Mouse (Mus musculus) adrenal gland, adult 18-20 months (tissue): ENCODE results near the gene D630045J12Rik. TPM values are rescaled to one million over a fixed set of nuclear protein-coding genes. Genes with fewer than 3 reads are reported as not detected.

Experiments
- DNase-seq, 2 experiments: peaks; one replicate each; pipeline ENCODE4 v3.0.0; 2021 to 2022; ENCODE audit warnings: low spot score in 2 of 2
- total RNA-seq, 2 experiments: library from RNA; stranded (reverse); gene quantifications; 1 replicate in 1 of 2; 2 replicates in 1 of 2; pipeline ENCODE4 v1.2.3; 2021

Gene D630045J12Rik
- total RNA-seq, 2 experiments from 2014 or later: 2.6 to 3.1 TPM

DNA sequence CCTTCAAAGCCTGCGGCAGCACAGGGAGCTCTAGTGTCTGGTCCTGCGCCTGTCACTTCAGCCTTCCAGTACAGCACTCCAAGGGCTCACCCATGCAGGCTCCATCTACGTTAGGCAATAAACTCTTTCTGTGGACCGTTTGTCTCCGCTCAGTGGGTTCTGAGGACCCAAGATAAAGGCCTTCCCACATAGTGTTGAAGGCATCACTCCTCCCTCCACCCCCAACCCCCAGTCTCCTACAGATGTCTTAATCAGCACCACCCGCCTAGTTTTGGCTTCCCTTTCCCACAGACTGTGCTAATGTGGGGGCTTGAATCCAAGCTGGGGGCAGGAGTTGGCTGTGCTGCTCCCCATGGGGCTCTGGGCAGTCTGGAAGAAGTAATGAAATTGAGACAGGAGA, 150.0 kb downstream of the D630045J12Rik start:
- DNase-seq: no peak

DNA sequence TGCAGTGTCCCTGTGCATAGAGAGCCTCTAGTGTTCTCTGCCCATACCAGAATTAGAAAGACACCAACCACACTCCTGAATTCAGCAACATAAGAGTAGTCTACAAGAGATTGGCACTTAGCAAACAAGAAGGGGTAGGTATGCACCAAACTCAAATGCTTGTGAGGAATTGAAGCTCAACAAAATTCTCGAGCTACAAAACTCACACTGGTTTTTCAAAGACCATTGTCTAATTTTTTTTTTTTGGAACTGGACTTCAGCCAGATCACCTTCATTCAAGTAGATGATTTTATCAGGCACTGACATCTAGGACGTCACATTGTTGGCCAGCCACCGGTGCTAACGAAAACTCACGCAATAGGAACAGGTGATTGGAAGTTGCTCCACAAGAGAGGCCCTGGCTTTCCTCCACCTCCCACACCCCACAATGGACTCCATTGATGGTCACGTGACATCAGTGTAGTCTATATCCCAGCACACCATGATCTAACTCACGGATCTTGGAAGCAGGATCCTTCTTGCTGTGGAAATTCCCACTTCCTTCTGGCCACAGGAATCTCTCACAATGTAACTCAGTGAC, 151.5 kb downstream of the D630045J12Rik start:
- no peak for DNase-seq

DNA sequence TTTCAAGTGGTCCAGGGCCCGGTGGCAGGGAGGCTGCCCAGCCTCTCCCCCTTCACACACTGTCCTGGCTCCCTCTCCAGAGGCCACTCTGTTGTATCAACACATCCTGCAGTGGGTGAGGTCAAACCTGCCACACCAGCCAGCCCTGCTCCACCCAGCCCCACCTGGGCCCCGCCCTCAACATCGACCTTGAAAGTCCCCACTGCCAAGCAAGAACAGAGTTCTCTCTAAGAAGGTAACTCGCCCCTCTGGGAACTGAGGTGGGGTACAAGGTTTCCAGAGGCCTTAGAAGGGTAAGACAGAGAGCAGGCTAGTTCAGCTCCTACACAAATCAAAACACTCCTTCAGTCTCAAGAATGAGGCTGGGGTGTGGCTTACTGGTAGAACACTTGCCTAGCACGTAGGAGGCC, 156.8 kb downstream of the D630045J12Rik start:
- no peak for DNase-seq

DNA sequence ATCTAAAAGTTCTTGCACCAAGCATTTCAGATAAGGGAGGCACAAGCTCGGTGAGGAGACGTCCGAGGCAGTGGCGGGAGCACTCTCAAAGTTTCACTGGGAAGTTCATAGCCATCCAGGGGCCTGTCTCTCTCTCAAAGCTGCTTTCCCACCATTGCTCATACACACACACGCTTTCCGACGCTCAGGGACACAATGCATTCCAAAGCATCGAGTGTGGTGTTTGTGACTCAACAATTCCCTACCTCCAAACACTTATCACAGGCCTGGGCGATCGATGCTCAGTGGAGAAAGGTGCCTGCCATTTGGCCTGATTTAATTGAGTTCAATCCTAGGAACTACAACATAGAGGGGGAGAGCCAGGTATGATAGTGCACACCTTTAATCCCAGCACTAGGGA, 159.1 kb downstream of the D630045J12Rik start:
- no peak for DNase-seq

DNA sequence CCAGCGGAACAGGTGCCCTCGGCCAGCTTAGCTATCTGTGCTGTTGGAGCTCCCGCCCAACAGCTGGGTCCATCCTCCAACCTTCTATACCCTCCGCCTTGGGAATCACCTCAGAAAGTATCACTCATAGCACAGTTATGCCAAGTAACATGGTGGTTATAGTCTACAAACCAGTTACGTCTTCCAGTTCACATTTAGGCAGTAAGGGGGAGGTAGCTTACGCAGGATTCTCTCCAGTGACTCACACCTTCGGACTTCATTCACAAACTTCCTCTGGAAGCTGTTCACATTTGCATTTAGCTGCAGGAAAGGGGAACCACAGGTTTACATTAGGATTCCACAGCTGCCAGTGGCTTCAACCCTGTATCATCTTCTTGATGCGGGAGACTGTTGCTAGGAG, 161.3 kb downstream of the D630045J12Rik start:
- no peak for DNase-seq

DNA sequence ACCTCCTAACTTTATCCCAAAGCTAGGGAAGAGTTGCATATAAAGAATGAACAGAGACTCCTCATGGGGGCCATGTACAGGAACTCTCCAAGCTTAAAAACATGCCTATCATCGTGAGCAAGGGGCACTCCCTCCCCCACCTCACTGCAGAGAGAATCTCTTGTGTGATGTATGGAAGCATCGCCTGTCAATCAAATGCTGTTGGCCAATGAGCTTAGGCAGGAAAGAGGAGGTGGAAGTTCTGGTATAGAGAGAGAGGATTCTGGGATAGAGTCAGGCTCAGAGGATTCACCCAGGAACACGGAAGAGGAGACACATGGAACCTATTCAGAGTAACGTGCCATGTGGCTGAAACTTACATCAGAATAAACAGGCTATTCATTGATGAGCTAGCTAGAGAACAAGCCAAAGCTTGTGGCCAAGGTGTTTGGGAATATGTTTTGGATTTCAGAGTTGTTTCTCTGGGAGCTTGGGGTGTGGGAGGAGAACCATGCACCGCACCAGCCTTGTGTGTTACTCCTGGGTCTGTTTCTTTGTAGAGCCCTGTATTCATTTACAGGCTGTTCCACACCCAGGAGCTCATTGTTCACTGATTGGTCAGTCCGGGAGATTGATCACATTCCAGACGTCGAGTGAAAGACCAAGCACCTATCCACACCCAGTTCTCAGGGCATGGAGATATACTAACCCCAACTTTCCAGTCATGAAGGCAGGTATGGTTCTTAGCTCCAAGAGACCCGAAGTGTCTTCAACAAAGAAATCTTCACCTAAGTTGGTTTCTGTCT, 166.4 kb downstream of the D630045J12Rik start:
- no peak for DNase-seq

DNA sequence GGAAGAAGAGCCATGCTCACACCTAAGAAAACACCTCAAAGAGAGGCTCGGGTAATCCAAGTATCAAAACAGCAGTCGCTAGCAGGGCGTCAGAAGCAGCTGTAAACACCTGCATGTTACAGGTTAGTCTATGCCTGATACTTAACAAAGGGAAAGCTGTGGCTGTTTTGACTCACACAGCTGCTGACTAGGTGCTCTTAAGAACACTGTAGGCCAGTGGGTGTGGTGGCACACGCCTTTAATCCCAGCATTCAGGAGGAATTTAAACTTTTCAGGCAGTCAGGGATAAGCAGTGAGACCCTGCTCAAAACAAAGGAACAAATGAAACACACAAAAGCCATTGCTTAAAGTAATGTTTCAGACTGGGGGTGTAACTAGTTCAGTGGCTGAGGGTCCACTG, 170.6 kb downstream of the D630045J12Rik start:
- no peak for DNase-seq

DNA sequence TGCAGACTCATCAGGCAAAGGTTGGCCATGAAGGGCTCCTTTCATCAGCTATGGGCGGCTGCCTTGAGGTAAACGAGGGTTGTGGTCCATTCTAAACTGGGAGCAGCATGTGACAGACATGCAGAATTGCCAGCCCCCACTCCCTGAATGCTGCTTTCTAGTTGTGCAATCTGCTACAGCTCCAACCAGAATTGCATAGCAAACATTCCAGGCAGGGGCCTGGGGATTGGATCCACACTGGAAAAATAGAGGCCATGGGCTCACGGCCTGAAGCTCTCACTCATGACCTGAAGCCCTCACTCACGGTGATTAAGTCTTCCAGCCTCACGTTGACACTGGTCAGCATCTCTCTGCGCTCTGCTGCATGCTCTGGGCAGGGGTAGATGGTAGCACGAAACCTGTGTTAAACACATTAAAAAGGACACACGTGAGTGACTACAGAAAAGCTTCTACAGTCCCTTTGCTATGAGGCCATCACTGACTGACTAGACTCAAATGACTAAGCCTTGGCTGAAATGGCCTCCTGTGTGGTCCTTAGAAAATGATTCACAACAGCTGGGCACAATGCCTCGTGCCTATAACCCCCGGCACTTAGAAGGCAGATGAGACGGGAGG, 172.0 kb downstream of the D630045J12Rik start:
- no peak for DNase-seq

DNA sequence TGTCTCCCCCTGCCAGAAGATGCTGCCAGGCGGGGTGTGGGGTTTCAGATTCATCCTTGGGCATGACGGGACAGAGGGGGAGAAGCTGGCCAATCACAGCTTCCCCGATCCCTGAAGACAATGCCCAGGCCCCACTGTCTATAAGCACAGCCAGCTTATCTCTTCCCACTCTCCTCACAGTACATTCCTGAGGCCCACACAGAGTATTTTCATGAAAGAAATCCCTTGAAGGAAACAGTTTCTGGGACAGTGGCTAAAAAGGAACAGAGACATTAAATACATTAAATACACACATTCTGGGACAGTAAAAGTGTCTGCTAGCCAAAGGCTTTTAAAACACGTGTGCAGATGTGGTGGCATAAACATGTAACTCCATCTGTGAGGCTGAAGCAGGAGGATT, 173.4 kb downstream of the D630045J12Rik start:
- DNase-seq: no peak

DNA sequence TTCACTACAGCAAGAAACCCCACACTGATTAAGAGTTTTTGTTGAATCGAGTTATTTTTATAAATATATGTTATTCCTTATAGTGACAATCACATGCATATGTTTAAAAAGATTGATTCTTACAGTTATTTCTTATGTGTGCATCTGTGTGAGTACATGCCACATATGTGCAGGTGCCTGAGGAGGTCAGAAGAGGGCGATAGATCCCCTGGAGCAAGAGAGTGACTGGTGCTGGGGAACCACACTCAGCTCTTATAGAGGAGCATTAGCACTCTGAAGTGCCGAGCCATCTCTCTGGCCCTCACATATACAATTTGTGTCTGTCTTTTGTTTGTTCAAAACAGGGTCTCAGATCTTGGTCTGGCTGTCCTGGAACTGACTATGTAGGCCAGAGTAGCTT, 180.2 kb downstream of the D630045J12Rik start:
- no peak for DNase-seq

Other genes with a start within 250 kb of the D630045J12Rik start
- gene Svopl, start 207.0 kb downstream of the D630045J12Rik start, total RNA-seq: 1 to 10 TPM in 1 of 2 experiments, under 1 TPM in 1; 0.96 to 1.7 TPM
- not detected for gene Tmem213, start 144.8 kb downstream of the D630045J12Rik start, total RNA-seq
- gene Atp6v0a4, start 129.4 kb downstream of the D630045J12Rik start, total RNA-seq: 1 to 10 TPM in 1 of 2 experiments, under 1 TPM in 1; 0.86 to 2.0 TPM
- gene Zc3hav1l, start 45.2 kb upstream of the D630045J12Rik start, total RNA-seq: 1 to 10 TPM; 2.1 to 2.8 TPM
- 10 to 100 TPM; 50.6 to 65.0 TPM for gene Zc3hav1, start 100.6 kb upstream of the D630045J12Rik start, total RNA-seq
- 1 to 10 TPM; 1.3 to 2.3 TPM for gene Ttc26, start 127.5 kb upstream of the D630045J12Rik start, total RNA-seq
- 10 to 100 TPM; 25.5 to 26.8 TPM for gene Ubn2, start 179.9 kb upstream of the D630045J12Rik start, total RNA-seq